Mouse (Mus musculus): ENCODE results near the gene Mlc1.

DNA sequence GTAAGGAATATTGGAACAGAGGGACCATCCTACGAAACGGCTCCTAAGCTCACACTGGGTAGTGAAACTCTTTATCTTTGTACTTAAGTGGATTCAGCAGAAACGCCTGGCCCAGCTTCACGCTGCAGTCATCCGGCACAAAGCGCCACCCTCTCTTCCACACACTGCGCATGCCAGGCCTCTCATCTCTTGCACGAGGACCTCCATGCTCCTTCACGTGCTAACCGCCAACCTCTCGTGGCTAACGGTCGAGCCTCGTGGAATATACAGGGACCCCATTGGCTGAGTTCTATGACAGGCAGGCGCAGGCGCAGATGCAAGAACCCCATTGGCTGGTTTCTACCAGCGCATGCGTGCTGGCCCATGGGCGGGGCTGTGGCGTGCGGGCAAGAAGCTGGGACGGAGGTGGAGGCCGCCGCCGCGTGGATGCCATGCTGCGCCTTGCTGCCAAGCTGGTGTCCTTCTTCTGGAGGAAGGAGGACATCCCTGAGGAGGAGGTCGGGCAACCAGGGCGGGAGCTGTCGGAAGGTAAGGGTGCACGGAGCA, 3.8 kb upstream of the Mlc1 start, which contains the start of gene Mov10l1:
- TF ChIP-seq CTCF (conservative IDR thresholded peaks at IDR 0.05 in 1 of 2, IDR thresholded peaks at IDR 0.05 in 1 of 2; ENCODE audit: low read depth in 2 of 2, low read length in 2 of 2) (no peak), TCF12 (IDR thresholded peaks at IDR 0.05; ENCODE audit: low read depth, low read length) (no peak), MYC (IDR thresholded peaks at IDR 0.05; ENCODE audit: low read depth, low read length) (no peak), JUND (conservative IDR thresholded peaks at IDR 0.05; ENCODE audit: low read depth, low read length) (no peak), POLR2A (IDR thresholded peaks at IDR 0.05; ENCODE audit: low read depth, low read length) (no peak), POLR2AphosphoS2 (IDR thresholded peaks at IDR 0.05; ENCODE audit: low read depth, low read length) (no peak), CHD2 (IDR thresholded peaks at IDR 0.05; ENCODE audit: low read length) (no peak), KAT2A (IDR thresholded peaks at IDR 0.05; ENCODE audit: insufficient replicate concordance, low read length) (no peak), EP300 (IDR thresholded peaks at IDR 0.05; ENCODE audit: low read length) (no peak), MEF2A (IDR thresholded peaks at IDR 0.05; ENCODE audit: borderline replicate concordance, low read depth, low read length) (no peak), UBTF (IDR thresholded peaks at IDR 0.05; ENCODE audit: low read depth, low read length) (no peak)

Measured in CH12.LX (cell line).